Mouse (Mus musculus) testis, postnatal 10 days (tissue): ENCODE results near the gene Rsl1d1.
A peak's percentile ranks its signal among the peaks of the same experiment; 100 is the strongest.

Source experiments
- DNase-seq: peaks from one replicate; pipeline ENCODE4 v3.0.0; 2021; ENCODE audit warnings: low spot score

The Rsl1d1 gene

GRCm38 (mm10) chr16:11202571-11203554 lies at the start of gene Rsl1d1:
Rsl1d1 (minus strand) TSS chr16:11203331.
- DNase-seq: peak; percentile 92

GRCm38 (mm10) chr16:11247791-11248190 lies 44.7 kb upstream of the Rsl1d1 start:
- DNase-seq: no peak

GRCm38 (mm10) chr16:11245767-11246166 lies 42.6 kb upstream of the Rsl1d1 start:
- DNase-seq: no peak

- DNase-seq: no peak
Measured at GRCm38 (mm10) chr16:11242401-11242800, 39.3 kb upstream of the Rsl1d1 start.

- DNase-seq: no peak
Measured at GRCm38 (mm10) chr16:11217801-11218200, 14.7 kb upstream of the Rsl1d1 start.

GRCm38 (mm10) chr16:11203600-11204390 lies 664 bp upstream of the Rsl1d1 start:
- DNase-seq: no peak

- no peak for DNase-seq
Measured at GRCm38 (mm10) chr16:11201740-11202394, 1.3 kb downstream of the Rsl1d1 start.

- no peak for DNase-seq
Measured at GRCm38 (mm10) chr16:11200247-11200646, 2.9 kb downstream of the Rsl1d1 start.

GRCm38 (mm10) chr16:11198467-11198866 lies 4.7 kb downstream of the Rsl1d1 start:
- no peak for DNase-seq

- no peak for DNase-seq
Measured at GRCm38 (mm10) chr16:11197052-11197451, 6.1 kb downstream of the Rsl1d1 start.

- no peak for DNase-seq
Measured at GRCm38 (mm10) chr16:11193231-11193630, 9.9 kb downstream of the Rsl1d1 start.

- no peak for DNase-seq
Measured at GRCm38 (mm10) chr16:11190150-11190549, 13.0 kb downstream of the Rsl1d1 start.

- no peak for DNase-seq
Measured at GRCm38 (mm10) chr16:11177404-11177803, 25.7 kb downstream of the Rsl1d1 start.

GRCm38 (mm10) chr16:11176884-11177244 lies 26.3 kb downstream of the Rsl1d1 start:
- no peak for DNase-seq

GRCm38 (mm10) chr16:11176208-11176883 lies 26.8 kb downstream of the Rsl1d1 start, which contains the start of gene Zc3h7a:
Zc3h7a (minus strand) TSS chr16:11176393.
- peak; percentile 91 for DNase-seq

GRCm38 (mm10) chr16:11175489-11176207 lies 27.5 kb downstream of the Rsl1d1 start:
- DNase-seq: peak; percentile 71

GRCm38 (mm10) chr16:11175100-11175488 lies 28.0 kb downstream of the Rsl1d1 start:
- no peak for DNase-seq

GRCm38 (mm10) chr16:11174671-11175081 lies 28.5 kb downstream of the Rsl1d1 start:
- DNase-seq: peak; percentile 78

GRCm38 (mm10) chr16:11171679-11172078 lies 31.5 kb downstream of the Rsl1d1 start:
- no peak for DNase-seq

- DNase-seq: no peak
Measured at GRCm38 (mm10) chr16:11166431-11166830, 36.7 kb downstream of the Rsl1d1 start.

- no peak for DNase-seq
Measured at GRCm38 (mm10) chr16:11164695-11165255, 38.4 kb downstream of the Rsl1d1 start.
